Mouse (Mus musculus) C2C12 (cell line): ENCODE measurements at regions not wholly inside any gene's neighbourhood (a gene's known extent, or its start where the extent isn't known, plus 50 kb on each side); places are given as distances from the start of the nearest gene placed in this dataset.

Experiments used
- CEBPB ChIP-seq: IDR thresholded peaks from one replicate; pipeline ENCODE4 v1.6.1; 2011; ENCODE audit warnings: low read depth, mild to moderate bottlenecking, control low read depth, moderate library complexity
- CTCF ChIP-seq: IDR thresholded peaks from one replicate; pipeline ENCODE4 v1.5.1; 2011; ENCODE audit not compliant: control insufficient read depth, insufficient read depth, insufficient read length
- MAX ChIP-seq: IDR thresholded peaks from one replicate; pipeline ENCODE4 v1.6.1; 2011; ENCODE audit warnings: mild to moderate bottlenecking, control low read depth

GRCm38 (mm10) chr14:123163842-123164241 is 180.0 kb upstream of the Tmtc4 start:
- no peak for TF ChIP-seq CTCF
- no peak for TF ChIP-seq CEBPB
- TF ChIP-seq MAX: no peak
